Mouse (Mus musculus) regulatory T cell (primary cell): ENCODE measurements around the gene Fam19a1.

Source experiments
- in situ Hi-C: fragments of 300-600 bp; cut with MboI, MseI; formaldehyde crosslinking; loops from one replicate; pipeline ENCODE4 v1.15.1; 2025; ENCODE audit warnings: high pct_unique_total_duplicates

The Fam19a1 gene

DNA sequence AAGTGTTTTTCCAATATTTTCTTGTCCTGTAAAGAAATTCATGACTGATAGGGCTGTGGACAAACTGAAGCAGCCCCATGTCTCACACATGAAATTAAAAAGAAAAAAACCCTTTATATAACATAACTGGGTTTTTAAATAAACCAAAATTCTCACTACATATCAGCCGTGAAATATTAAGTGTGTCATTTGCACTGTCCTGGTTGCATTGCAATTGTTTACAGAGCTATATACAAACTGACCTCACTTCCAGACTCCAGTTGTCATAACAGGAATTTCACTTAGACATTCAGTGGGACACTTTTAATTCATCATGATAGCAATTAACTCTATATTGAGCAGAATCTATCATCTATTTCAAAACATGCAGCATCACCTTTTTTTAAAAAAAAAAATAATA, 553.4 kb downstream of the Fam19a1 start:
- in situ Hi-C loops: no loop called here

DNA sequence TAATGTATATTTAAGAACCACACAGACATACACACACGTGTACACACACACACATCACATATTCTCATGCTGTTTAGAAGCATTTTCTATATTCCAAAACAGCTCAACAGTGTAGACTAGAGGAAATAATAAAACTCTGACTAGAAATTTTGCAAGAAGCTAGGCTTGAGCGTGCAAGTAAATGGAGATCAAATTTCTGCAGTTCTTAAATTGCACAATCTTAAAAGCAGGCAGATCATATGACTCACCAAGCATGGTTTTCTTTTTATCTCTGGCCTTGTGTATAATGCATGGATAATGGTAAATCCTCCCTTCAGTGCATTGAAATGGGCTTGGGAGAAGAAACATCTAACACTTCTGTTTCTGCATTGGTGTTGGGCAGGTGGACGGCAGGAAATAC, 564.9 kb downstream of the Fam19a1 start:
- in situ Hi-C loops: no loop called here
